Mouse (Mus musculus) layer of hippocampus, adult 11-12 months (tissue): Measurements from ENCODE around the gene A230072I06Rik.

Source experiments
- DNase-seq: peaks from one replicate; pipeline ENCODE4 v3.0.0; 2022; ENCODE audit warnings: low spot score

The A230072I06Rik gene

GRCm38 (mm10) chr8:12324561-12324960 lies 45.9 kb downstream of the A230072I06Rik start:
- DNase-seq: no peak

- DNase-seq: no peak
Measured at GRCm38 (mm10) chr8:12324991-12325601, 46.5 kb downstream of the A230072I06Rik start.

- no peak for DNase-seq
Measured at GRCm38 (mm10) chr8:12327187-12327586, 48.6 kb downstream of the A230072I06Rik start.

GRCm38 (mm10) chr8:12327707-12328471 lies 49.3 kb downstream of the A230072I06Rik start:
- DNase-seq: no peak

- DNase-seq: no peak
Measured at GRCm38 (mm10) chr8:12328476-12328875, 49.9 kb downstream of the A230072I06Rik start.

GRCm38 (mm10) chr8:12330066-12330465 lies 51.4 kb downstream of the A230072I06Rik start:
- DNase-seq: no peak
